Mouse (Mus musculus) cerebellum, postnatal 25 days (tissue): ENCODE measurements around the gene Fgg.

ENCODE experiments used
- DNase-seq, 2 experiments: peaks; one replicate each; pipeline ENCODE4 v3.0.0; 2021; ENCODE audit warnings: mixed read lengths in 2 of 2

Fgg gene

GRCm38 (mm10) chr3:83027546-83028251 lies 20.2 kb downstream of the Fgg start:
- no peak for DNase-seq

- no peak for DNase-seq
Measured at GRCm38 (mm10) chr3:83030331-83030730, 22.8 kb downstream of the Fgg start.

- no peak for DNase-seq
Measured at GRCm38 (mm10) chr3:83032746-83033308, 25.3 kb downstream of the Fgg start.

- DNase-seq = no peak
Measured at GRCm38 (mm10) chr3:83033801-83034200, 26.3 kb downstream of the Fgg start.

- no peak for DNase-seq
Measured at GRCm38 (mm10) chr3:83038865-83039264, 31.3 kb downstream of the Fgg start.

- no peak for DNase-seq
Measured at GRCm38 (mm10) chr3:83039666-83040065, 32.1 kb downstream of the Fgg start.

DNA sequence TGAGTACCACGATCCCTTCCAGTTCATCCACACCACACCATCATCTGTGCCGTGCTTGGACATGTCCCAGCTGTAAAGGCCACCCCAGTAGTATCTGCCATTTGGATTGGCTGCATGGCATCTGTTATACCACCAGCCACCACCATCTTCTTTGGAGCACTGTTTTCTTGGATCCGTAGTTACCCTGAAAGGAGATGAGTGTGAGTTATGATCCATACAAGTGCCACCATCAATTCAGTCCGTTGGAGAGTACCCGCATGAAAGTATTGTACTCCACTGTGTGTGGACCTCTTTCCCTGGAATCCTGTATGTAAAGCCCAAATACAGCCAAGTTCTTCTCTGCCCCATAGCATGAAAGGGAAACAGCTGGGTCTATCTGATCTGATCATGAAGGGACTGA lies 34.9 kb downstream of the Fgg start:
- no peak for DNase-seq

GRCm38 (mm10) chr3:83046649-83047048 lies 39.1 kb downstream of the Fgg start:
- no peak for DNase-seq

DNA sequence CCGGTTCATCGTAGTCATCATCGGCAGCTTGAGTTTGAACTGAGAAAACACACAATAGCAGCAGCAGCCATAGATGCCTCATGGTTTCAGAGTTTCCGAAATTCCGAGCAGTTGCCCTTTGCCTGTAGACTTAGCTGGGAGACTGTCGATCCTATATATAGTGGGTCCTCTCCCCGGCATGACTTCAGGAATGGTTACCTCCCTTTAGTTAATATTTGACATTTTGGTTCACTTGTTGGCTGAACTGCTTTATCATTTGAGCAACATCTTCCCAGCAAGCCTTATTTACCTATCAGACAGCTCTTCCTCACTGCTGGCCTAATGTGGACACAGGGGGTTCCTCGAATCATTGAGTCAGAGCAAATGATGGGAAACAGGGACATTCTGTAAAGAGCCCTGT lies 42.2 kb downstream of the Fgg start, which contains the start of gene Fgb:
Gene Fgb, minus strand, starts transcription at position 184 of the 400 bp plus-strand sequence.
- DNase-seq = no peak

GRCm38 (mm10) chr3:83050661-83051060 lies 43.1 kb downstream of the Fgg start:
- DNase-seq = no peak

DNA sequence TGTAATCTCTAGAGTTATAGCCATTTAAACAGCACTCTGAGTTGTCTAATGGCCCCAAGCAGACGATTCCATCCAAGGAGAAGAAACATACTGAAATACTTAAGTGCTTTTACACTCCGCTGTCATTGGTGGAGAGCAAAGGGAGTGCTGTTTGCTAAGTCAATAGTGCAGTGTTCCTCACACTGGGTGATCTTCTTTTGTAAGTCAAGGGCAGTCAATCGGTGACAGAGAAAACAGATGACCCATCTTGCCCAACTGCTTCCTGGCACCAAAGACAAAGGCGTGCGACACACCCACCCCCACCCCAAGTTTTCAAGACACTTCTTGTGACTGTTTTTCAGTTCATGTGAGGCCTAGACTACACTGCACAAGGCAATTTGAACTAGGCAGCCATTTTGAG lies 44.6 kb downstream of the Fgg start:
- no peak for DNase-seq

GRCm38 (mm10) chr3:83053126-83053525 lies 45.6 kb downstream of the Fgg start:
- DNase-seq = peak in 1 of 2 experiments; percentile 10

GRCm38 (mm10) chr3:83053758-83054157 lies 46.2 kb downstream of the Fgg start:
- peak; percentile 30 to 56 for DNase-seq

- no peak for DNase-seq
Measured at GRCm38 (mm10) chr3:83054759-83055158, 47.2 kb downstream of the Fgg start.

GRCm38 (mm10) chr3:83055281-83056038 lies 47.9 kb downstream of the Fgg start, which contains the start of gene Plrg1:
Gene Plrg1 (plus strand): TSS chr3:83055522.
- DNase-seq = peak; percentile 99 to 100

DNA sequence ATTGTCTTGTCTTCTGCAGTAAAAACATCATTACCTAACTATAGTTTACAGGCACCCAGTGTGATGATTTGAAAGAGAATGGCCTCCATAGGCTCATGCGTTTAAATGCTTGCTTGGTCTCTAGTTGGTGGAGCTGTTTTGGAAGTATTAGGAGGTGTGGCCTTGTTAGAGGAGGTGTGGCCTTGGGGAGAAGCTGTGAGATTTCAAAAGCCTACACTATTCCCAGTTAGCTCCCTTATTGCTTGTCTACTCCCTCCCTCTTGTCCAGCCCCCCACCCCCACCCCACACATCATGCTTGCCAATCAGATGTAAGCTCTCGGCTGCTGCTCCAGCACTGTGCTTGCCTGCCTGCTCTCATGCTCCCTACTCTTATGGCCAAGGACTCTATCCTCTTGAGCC lies 49.5 kb downstream of the Fgg start:
- no peak for DNase-seq
